Mouse (Mus musculus) olfactory bulb, adult 2 months (tissue): Measurements from ENCODE around the gene Thsd7a.

Experiments
- CTCF ChIP-seq: fragments of 200-500 bp; IDR thresholded peaks from 2 replicates; pipeline ENCODE4 v1.5.1; 2012; ENCODE audit warnings: low read depth, mild to moderate bottlenecking, low read length, moderate library complexity; ENCODE audit not compliant: insufficient read depth
- POLR2A ChIP-seq: fragments of 200-500 bp; IDR thresholded peaks from 2 replicates; pipeline ENCODE4 v1.6.1; 2012; ENCODE audit warnings: mild to moderate bottlenecking, low read depth, low read length, moderate library complexity; ENCODE audit not compliant: insufficient read depth

DNA sequence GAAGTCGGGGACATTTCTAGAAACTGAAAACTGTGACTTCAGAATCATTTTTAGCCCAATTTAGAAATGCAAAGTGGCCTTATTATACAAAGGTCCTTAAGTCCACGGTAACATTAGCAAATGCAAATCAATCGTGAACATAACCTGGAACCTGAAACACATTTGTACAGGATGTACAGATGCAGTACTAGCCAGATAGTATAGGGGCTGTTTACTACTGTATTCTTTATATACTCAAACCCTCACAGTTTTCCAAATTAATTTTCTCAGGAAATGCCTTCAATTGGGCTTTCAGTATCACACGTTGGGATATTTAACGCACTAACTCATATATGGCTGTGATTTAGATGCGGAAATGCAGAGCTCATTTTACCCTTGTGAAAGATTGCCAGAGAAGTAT is 16.0 kb upstream of the Thsd7a start:
- no peak for TF ChIP-seq POLR2A
- TF ChIP-seq CTCF: no peak
